Mouse (Mus musculus): ENCODE data around the gene Zbtb14. TPM values are rescaled to one million over a fixed set of nuclear protein-coding genes. Genes with fewer than 3 reads are reported as not detected.

Zbtb14 gene
- 24.0 and 26.0 TPM in 2 replicates for polyA plus RNA-seq (2015; fragmentation: Nextera tagmentation; extraction: Ambion mirVana)

- Histone ChIP-seq H3K36me3 (peaks cover 17% of the 10 kb centered on the region), H3K9me3 (replicated peaks) (no peaks in the 10 kb centered on the region), H3K27ac (peak within 1 kb of the TSS; percentile 100), H3K4me1 (peaks cover 16% of the 10 kb centered on the region), H3K9ac (peak within 1 kb of the TSS; percentile 88), H3K4me3 (replicated peaks) (peak within 1 kb of the TSS; percentile 65), H3K27me3 (no peaks in the 10 kb centered on the region), H3K4me2 (peak within 1 kb of the TSS; percentile 81)
- WGBS: under 1% methylated on average over 39 of the region's 72 CpGs
- peak; percentile 95 for ATAC-seq (replicated peaks; ENCODE audit: low FRiP score)
Observed at GRCm38 (mm10) chr17:69382511-69383100, at the start of gene Zbtb14. TSS of gene Zbtb14 (plus strand) at chr17:69383050.

- no peaks in the 10 kb centered on the region for H3K9me3 ChIP-seq (replicated peaks)
- H3K9ac ChIP-seq: no peak overlapping the region
- H3K4me2 ChIP-seq: no peak overlapping the region
- no peaks in the 10 kb centered on the region for H3K36me3 ChIP-seq
- no peak overlapping the region for H3K27ac ChIP-seq
- 84% methylated on average over 7 of the region's 7 CpGs for whole genome bisulfite sequencing
- H3K27me3 ChIP-seq: no peaks in the 10 kb centered on the region
- H3K4me3 ChIP-seq (replicated peaks): no peak overlapping the region
- 0 out of 2 replicates have a peak, but pooled peaks have one; percentile 36 for ATAC-seq (replicated peaks; ENCODE audit: low FRiP score)
- H3K4me1 ChIP-seq: no peaks in the 10 kb centered on the region
Observed at GRCm38 (mm10) chr17:69346056-69346455, 36.8 kb upstream of the Zbtb14 start.

GRCm38 (mm10) chr17:69349014-69349531, 33.8 kb upstream of the Zbtb14 start:
- H3K4me1 ChIP-seq: no peaks in the 10 kb centered on the region
- no peaks in the 10 kb centered on the region for H3K9me3 ChIP-seq (replicated peaks)
- no peak overlapping the region for H3K9ac ChIP-seq
- H3K4me3 ChIP-seq (replicated peaks): no peak overlapping the region
- 25% methylated on average over 8 of the region's 8 CpGs for WGBS
- no peak overlapping the region for H3K27ac ChIP-seq
- no peak overlapping the region for H3K4me2 ChIP-seq
- H3K36me3 ChIP-seq: no peaks in the 10 kb centered on the region
- H3K27me3 ChIP-seq: no peaks in the 10 kb centered on the region
- ATAC-seq (replicated peaks; ENCODE audit: low FRiP score): 0 out of 2 replicates have a peak, but pooled peaks have one; percentile 67

DNA sequence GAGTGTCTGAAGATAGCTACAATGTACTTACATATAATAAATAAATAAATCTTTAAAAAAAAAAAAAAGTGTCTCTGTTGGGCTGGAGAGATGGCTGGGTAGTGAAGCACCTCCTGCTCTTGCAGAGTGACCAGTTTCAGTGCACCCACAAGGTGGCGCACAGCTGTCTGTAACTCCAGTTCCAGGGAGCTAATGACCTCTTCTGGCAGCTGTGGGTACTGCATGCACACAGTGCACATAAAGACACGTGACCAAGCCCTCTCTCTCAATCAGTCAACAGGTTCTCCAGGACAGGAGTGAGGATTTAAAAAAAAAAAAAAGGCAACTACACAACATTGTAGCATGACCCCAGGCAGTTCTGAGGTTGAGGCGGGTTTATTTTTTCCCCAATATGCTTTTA, 17.8 kb upstream of the Zbtb14 start:
- Histone ChIP-seq H3K27ac (no peak overlapping the region), H3K9me3 (replicated peaks) (0 out of 2 replicates have a peak, but pooled peaks cover 3% of the 10 kb centered on the region), H3K27me3 (no peaks in the 10 kb centered on the region), H3K4me3 (replicated peaks) (no peak overlapping the region), H3K36me3 (no peaks in the 10 kb centered on the region), H3K4me1 (no peaks in the 10 kb centered on the region), H3K9ac (no peak overlapping the region), H3K4me2 (no peak overlapping the region)
- WGBS: 84% methylated on average over 3 of the region's 3 CpGs
- no peak for ATAC-seq (replicated peaks; ENCODE audit: low FRiP score)

GRCm38 (mm10) chr17:69380838-69381237, 2.0 kb upstream of the Zbtb14 start:
- ATAC-seq (replicated peaks; ENCODE audit: low FRiP score): no peak
- no peaks in the 10 kb centered on the region for H3K9me3 ChIP-seq (replicated peaks)
- H3K4me1 ChIP-seq: peaks cover 16% of the 10 kb centered on the region
- no peak overlapping the region for H3K9ac ChIP-seq
- no peak overlapping the region for H3K4me3 ChIP-seq (replicated peaks)
- no peak overlapping the region for H3K4me2 ChIP-seq
- 87% methylated on average over 8 of the region's 8 CpGs for WGBS
- no peak overlapping the region for H3K27ac ChIP-seq
- 0 out of 2 replicates have a peak, but pooled peaks cover 4% of the 10 kb centered on the region for H3K36me3 ChIP-seq
- H3K27me3 ChIP-seq: no peaks in the 10 kb centered on the region

GRCm38 (mm10) chr17:69383201-69383940, 521 bp downstream of the Zbtb14 start:
- 1% methylated on average over 77 of the region's 128 CpGs for WGBS
- peak; percentile 81 for ATAC-seq (replicated peaks; ENCODE audit: low FRiP score)
- Histone ChIP-seq H3K4me1 (peaks cover 16% of the 10 kb centered on the region), H3K27ac (peak overlapping the region; percentile 100), H3K9me3 (replicated peaks) (no peaks in the 10 kb centered on the region), H3K9ac (peak overlapping the region; percentile 88), H3K36me3 (peaks cover 25% of the 10 kb centered on the region), H3K4me2 (peak overlapping the region; percentile 81), H3K27me3 (no peaks in the 10 kb centered on the region), H3K4me3 (replicated peaks) (peak overlapping the region; percentile 65)

DNA sequence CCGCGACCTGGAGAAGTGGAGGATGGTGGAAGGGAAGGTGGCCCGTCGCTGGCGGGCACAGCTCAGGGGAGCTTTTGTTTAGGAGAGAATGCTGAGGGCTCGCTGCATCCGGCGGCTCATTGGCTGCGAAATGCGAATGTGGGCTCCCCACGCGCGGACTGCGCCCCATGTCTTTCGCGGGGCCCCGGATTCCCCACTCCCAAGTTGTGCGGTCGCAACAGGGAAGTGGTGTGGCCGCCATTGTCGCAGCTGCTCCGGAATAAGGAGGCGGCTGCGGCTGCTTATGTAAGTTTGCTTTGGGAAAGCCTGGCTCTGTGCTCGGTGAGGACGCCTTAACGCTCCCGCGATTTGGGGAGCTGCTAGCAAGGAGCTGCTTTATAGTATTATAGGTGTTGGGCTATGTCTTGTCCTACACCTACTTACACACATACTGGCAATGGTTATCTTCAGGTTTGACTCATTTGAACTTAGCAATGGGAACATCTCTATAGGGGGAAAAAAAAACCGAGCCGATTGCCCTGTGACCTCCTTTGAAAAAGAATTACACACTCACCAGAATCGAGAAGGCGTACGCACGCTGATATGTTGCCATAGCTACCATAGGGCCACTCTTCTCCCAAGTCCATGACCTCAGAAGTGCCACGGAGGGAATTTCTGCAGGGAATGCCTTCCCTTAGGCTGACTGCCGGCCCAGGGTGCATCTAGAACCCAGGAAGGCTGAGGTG, 1.3 kb downstream of the Zbtb14 start:
- H3K9me3 ChIP-seq (replicated peaks): no peaks in the 10 kb centered on the region
- H3K27me3 ChIP-seq: no peaks in the 10 kb centered on the region
- peaks cover 26% of the 10 kb centered on the region for H3K36me3 ChIP-seq
- peak; percentile 7; the same call in 1 of the 2 replicates for ATAC-seq (replicated peaks; ENCODE audit: low FRiP score)
- peak overlapping the region; percentile 100 for H3K27ac ChIP-seq
- H3K4me1 ChIP-seq: peaks cover 16% of the 10 kb centered on the region
- peak overlapping the region; percentile 65 for H3K4me3 ChIP-seq (replicated peaks)
- H3K4me2 ChIP-seq: peak overlapping the region; percentile 81
- WGBS: under 1% methylated on average over 37 of the region's 37 CpGs
- peak overlapping the region; percentile 88 for H3K9ac ChIP-seq

DNA sequence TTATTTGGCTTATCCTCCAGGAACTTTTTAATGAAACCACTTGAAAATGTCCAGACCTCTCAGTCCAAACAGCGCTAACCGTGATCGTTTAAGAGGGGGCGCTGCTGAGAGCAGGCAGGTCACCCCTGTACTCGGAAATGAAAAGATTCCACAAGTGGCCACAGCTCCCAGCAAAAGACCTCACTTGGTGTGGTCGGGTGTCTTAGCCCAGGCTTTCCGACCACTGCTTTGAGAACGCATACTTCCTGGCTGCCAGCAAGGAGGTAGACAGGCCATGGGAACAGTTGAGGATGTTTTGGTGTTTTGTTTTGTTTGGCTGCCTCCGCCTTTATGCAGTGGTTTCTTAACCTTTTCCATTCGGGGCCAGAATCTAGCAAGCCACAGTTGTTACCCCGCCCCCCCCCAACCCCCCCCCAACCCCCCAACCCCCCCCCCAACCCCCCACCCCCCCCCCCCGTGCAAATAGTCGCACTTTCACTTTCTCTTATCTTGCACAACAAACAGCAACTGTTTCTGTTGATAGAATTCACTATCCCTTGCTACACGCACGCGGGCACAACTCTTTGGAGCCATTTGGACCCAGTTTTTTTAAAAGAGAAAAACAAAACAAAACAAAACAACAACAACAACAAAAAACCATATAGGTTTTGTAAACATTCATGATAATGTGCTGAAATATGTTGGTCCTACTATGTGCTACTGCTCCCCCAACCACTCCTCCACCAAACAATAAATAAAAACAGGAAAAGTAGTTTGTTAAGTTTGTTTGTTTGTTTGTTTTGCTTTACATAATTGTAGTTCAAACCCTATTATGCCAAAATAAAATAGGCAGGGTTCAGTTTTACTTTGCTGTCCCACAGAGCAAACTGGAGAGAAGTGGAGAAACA, 13.5 kb downstream of the Zbtb14 start:
- H3K4me2 ChIP-seq: peak overlapping the region; percentile 26; the same call in 1 of the 2 replicates
- H3K9me3 ChIP-seq (replicated peaks): no peaks in the 10 kb centered on the region
- no peaks in the 10 kb centered on the region for H3K27me3 ChIP-seq
- 0 out of 2 replicates have a peak, but pooled peaks cover 3% of the 10 kb centered on the region for H3K4me1 ChIP-seq
- peaks cover 2% of the 10 kb centered on the region; the same call in 1 of the 2 replicates for H3K36me3 ChIP-seq
- no peak overlapping the region for H3K4me3 ChIP-seq (replicated peaks)
- 51% methylated on average over 15 of the region's 16 CpGs for WGBS
- H3K9ac ChIP-seq: no peak overlapping the region
- no peak overlapping the region for H3K27ac ChIP-seq
- no peak for ATAC-seq (replicated peaks; ENCODE audit: low FRiP score)

- Histone ChIP-seq H3K27me3 (no peaks in the 10 kb centered on the region), H3K4me3 (replicated peaks) (no peak overlapping the region), H3K36me3 (no peaks in the 10 kb centered on the region), H3K4me2 (no peak overlapping the region), H3K9ac (no peak overlapping the region), H3K4me1 (0 out of 2 replicates have a peak, but pooled peaks cover 3% of the 10 kb centered on the region), H3K9me3 (replicated peaks) (no peaks in the 10 kb centered on the region), H3K27ac (no peak overlapping the region)
- ATAC-seq (replicated peaks; ENCODE audit: low FRiP score): 0 out of 2 replicates have a peak, but pooled peaks have one; percentile 22
- WGBS: 44% methylated on average over 5 of the region's 5 CpGs
Observed at GRCm38 (mm10) chr17:69397163-69397562, 14.3 kb downstream of the Zbtb14 start.

DNA sequence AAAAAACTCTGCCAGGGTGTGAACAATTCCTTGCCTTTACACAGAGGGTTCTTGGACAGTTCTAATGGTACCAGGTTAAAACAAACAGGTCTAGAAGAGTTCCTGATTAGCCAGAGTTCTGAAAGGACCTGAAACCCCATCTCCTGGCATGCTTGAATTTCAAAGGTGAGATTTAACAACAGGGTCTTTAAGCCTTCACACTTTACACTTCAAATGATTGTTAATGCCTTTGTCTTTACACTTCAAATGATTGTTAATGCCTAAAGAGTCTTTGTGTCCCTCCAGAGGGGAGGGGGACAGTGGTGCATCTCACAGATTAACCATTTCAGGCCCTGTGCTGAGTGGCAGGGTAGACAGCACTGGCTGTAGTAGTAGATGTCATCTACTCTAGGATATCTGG, 15.2 kb downstream of the Zbtb14 start:
- H3K36me3 ChIP-seq: no peaks in the 10 kb centered on the region
- no peak overlapping the region for H3K9ac ChIP-seq
- H3K9me3 ChIP-seq (replicated peaks): no peaks in the 10 kb centered on the region
- H3K4me3 ChIP-seq (replicated peaks): no peak overlapping the region
- no peaks in the 10 kb centered on the region for H3K27me3 ChIP-seq
- H3K27ac ChIP-seq: no peak overlapping the region
- 0 out of 2 replicates have a peak, but pooled peaks cover 3% of the 10 kb centered on the region for H3K4me1 ChIP-seq
- ATAC-seq (replicated peaks; ENCODE audit: low FRiP score): no peak
- H3K4me2 ChIP-seq: no peak overlapping the region

DNA sequence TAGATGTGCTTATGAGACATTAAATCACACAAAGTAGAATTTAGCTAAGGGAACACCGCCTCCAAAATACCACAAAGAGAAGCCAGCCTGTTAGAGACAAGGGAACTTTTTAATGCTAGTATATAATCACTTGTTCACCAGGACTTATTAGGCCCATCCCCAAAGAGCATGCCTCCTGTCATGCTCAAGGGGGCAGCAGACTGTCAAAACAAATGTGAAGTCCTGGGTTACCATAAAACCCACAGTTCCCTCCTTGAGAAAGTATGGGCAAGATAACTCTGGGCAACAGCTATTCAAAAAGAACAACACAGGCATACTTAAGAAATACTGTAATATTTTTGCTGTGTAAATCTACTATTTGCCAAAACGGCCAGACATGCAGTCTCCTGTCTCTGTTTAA, 18.3 kb downstream of the Zbtb14 start:
- H3K4me3 ChIP-seq (replicated peaks): no peak overlapping the region
- 81% methylated on average over 2 of the region's 2 CpGs for WGBS
- no peak overlapping the region for H3K4me2 ChIP-seq
- no peaks in the 10 kb centered on the region for H3K9me3 ChIP-seq (replicated peaks)
- no peak overlapping the region for H3K27ac ChIP-seq
- no peaks in the 10 kb centered on the region for H3K27me3 ChIP-seq
- no peak overlapping the region for H3K9ac ChIP-seq
- H3K36me3 ChIP-seq: no peaks in the 10 kb centered on the region
- ATAC-seq (replicated peaks; ENCODE audit: low FRiP score): no peak
- H3K4me1 ChIP-seq: 0 out of 2 replicates have a peak, but pooled peaks cover 3% of the 10 kb centered on the region
